ENCODE assay signal across 8 mouse cellular contexts in the genomic region with DNA sequence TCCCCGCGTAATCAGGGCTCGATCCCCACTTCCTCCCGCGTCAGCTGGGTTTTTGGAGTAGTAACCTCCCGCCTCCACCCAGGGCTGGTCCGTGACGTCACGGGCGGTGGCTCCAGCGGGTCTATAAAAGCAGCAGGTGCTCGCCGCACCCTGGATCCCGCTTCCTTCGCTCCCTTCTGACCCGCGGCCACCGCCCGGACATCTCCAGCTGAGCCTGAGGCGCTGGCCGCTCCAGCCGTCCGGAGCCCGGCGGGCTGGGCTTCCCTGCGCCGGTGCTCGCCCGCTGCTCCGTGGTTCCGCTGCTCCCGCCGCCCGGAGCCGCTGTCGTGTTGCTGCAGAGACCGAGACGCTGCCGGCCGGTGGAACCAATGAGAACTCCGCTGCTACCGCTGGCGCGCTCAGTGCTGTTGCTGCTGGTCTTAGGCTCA. TPM values are rescaled to one million over a fixed set of nuclear protein-coding genes. Genes with fewer than 3 reads are reported as not detected.
DNase-seq lines count a peak whose midpoint lies in the region; ATAC-seq and TF ChIP-seq lines count a peak whose summit lies in the region.

A gene (plus strand): TSS at position 154 of the 428 bp plus-strand sequence.

- WGBS in forebrain, postnatal 0 days = under 1% methylated on average over 44 of the region's 44 CpGs
- WGBS in hindbrain, embryonic 13.5 days = 0% methylated on average over 44 of the region's 44 CpGs
- 2% methylated on average over 44 of the region's 44 CpGs for WGBS in lung, postnatal 0 days

- peaks cover 40% of the 10 kb centered on the region for H3K27me3 ChIP-seq in E14TG2a.4 (ENCODE audit: insufficient read depth, low read length)
- peaks cover 18% of the 10 kb centered on the region for H3K27me3 ChIP-seq in forebrain, postnatal 0 days (ENCODE audit: insufficient read depth, low read length)
- H3K27me3 ChIP-seq in hindbrain, embryonic 13.5 days = peaks cover 32% of the 10 kb centered on the region
- no peaks in the 10 kb centered on the region for H3K27me3 ChIP-seq in lung, postnatal 0 days (replicated peaks; ENCODE audit: insufficient read depth, low read length)

- peak; percentile 92 for ATAC-seq in forebrain, postnatal 0 days
- ATAC-seq in hindbrain, embryonic 13.5 days (ENCODE audit: low FRiP score) = peak; percentile 90
- ATAC-seq in lung, postnatal 0 days = peak; percentile 88

- H3K4me1 ChIP-seq in E14TG2a.4 (replicated peaks; ENCODE audit: low read depth, low read length) = peaks cover 5% of the 10 kb centered on the region
- no peaks in the 10 kb centered on the region for H3K4me1 ChIP-seq in forebrain, postnatal 0 days (ENCODE audit: insufficient read depth)
- H3K4me1 ChIP-seq in hindbrain, embryonic 13.5 days (replicated peaks) = peaks cover 8% of the 10 kb centered on the region
- no peaks in the 10 kb centered on the region for H3K4me1 ChIP-seq in lung, postnatal 0 days (ENCODE audit: insufficient read depth, low read depth, low read length)

- DNase-seq in brain, adult 2 months (ENCODE audit: low read depth, low spot score) = peak; percentile 59
- DNase-seq in forebrain, postnatal 0 days = peak; percentile 57
- DNase-seq in layer of hippocampus, postnatal 14 days (ENCODE audit: low spot score in 2 of 2) = peak; percentile 8 to 27
- peak; percentile 68 for DNase-seq in lung, postnatal 0 days (ENCODE audit: low spot score)
- DNase-seq in ovary, postnatal 14 days (ENCODE audit: low spot score) = peak; percentile 13
- peak; percentile 46 for DNase-seq in urinary bladder, adult 2 months (ENCODE audit: low spot score)

- H3K9ac ChIP-seq in forebrain, postnatal 0 days = peak within 1 kb of the TSS; percentile 55
- peak within 1 kb of the TSS; percentile 69 for H3K9ac ChIP-seq in hindbrain, embryonic 13.5 days
- no peak within 1 kb of the TSS for H3K9ac ChIP-seq in lung, postnatal 0 days (replicated peaks; ENCODE audit: low read depth)

- no peak for TF ChIP-seq CTCF in E14TG2a.4 (conservative IDR thresholded peaks at IDR 0.05; ENCODE audit: low read length)
- TF ChIP-seq CTCF in forebrain, postnatal 0 days (IDR thresholded peaks at IDR 0.05; ENCODE audit: low read depth) = peak; percentile 33; the same call in 1 of the 2 replicates
- TF ChIP-seq CTCF in lung, postnatal 0 days (IDR thresholded peaks at IDR 0.05) = peak; percentile 48

- peak within 1 kb of the TSS; percentile 71 for H3K4me3 ChIP-seq in E14TG2a.4 (replicated peaks; ENCODE audit: low read length)
- H3K4me3 ChIP-seq in forebrain, postnatal 0 days (ENCODE audit: low read depth, low read length) = peak within 1 kb of the TSS; percentile 55
- H3K4me3 ChIP-seq in hindbrain, embryonic 13.5 days = peak within 1 kb of the TSS; percentile 62
- H3K4me3 ChIP-seq in lung, postnatal 0 days (ENCODE audit: low read depth, low read length) = peak within 1 kb of the TSS; percentile 45

- H3K9me3 ChIP-seq in E14TG2a.4 (ENCODE audit: low read length) = no peaks in the 10 kb centered on the region
- H3K9me3 ChIP-seq in forebrain, postnatal 0 days (ENCODE audit: low read length) = no peaks in the 10 kb centered on the region
- H3K9me3 ChIP-seq in hindbrain, embryonic 13.5 days = no peaks in the 10 kb centered on the region
- H3K9me3 ChIP-seq in lung, postnatal 0 days (ENCODE audit: low read length) = no peaks in the 10 kb centered on the region

- H3K27ac ChIP-seq in forebrain, postnatal 0 days (ENCODE audit: low read depth, low read length) = no peak within 1 kb of the TSS
- no peak within 1 kb of the TSS for H3K27ac ChIP-seq in hindbrain, embryonic 13.5 days
- no peak within 1 kb of the TSS for H3K27ac ChIP-seq in lung, postnatal 0 days (ENCODE audit: low read length)

- H3K4me2 ChIP-seq in forebrain, postnatal 0 days (ENCODE audit: low read depth) = peak within 1 kb of the TSS; percentile 94
- peak within 1 kb of the TSS; percentile 88 for H3K4me2 ChIP-seq in hindbrain, embryonic 13.5 days
- peak within 1 kb of the TSS; percentile 69 for H3K4me2 ChIP-seq in lung, postnatal 0 days (replicated peaks; ENCODE audit: low read depth, low read length)

- no peak for TF ChIP-seq EP300 in lung, postnatal 0 days (IDR thresholded peaks at IDR 0.05)

- H3K36me3 ChIP-seq in E14TG2a.4 (ENCODE audit: insufficient read depth, low read length) = no peaks in the 10 kb centered on the region
- H3K36me3 ChIP-seq in forebrain, postnatal 0 days (ENCODE audit: insufficient read depth) = no peaks in the 10 kb centered on the region
- H3K36me3 ChIP-seq in hindbrain, embryonic 13.5 days = no peaks in the 10 kb centered on the region
- no peaks in the 10 kb centered on the region for H3K36me3 ChIP-seq in lung, postnatal 0 days (ENCODE audit: insufficient read depth, low read length)

RNA-seq across cellular contexts. Expression of the gene that starts here (rescaled TPM):
- total RNA-seq in forebrain, postnatal 0 days (2014; rRNA removed) = 0.23 TPM in 1 of 2 replicates, not detected in the other
- 0.23 and 0.54 TPM in 2 replicates for polyA plus RNA-seq in forebrain, postnatal 0 days (2015; fragmentation: Nextera tagmentation; extraction: Ambion mirVana)
- polyA plus RNA-seq in hindbrain, embryonic 13.5 days (2015; fragmentation: Nextera tagmentation; extraction: Ambion mirVana) = 0.18 and 0.38 TPM in 2 replicates
- total RNA-seq in layer of hippocampus, postnatal 14 days (2021) = under 1 TPM in 1 of 2 experiments, not detected in 1; 0.37 TPM
- polyA plus RNA-seq in lung, postnatal 0 days (2015; fragmentation: Nextera tagmentation; extraction: Ambion mirVana) = 13.1 and 13.7 TPM in 2 replicates
- polyA plus RNA-seq in urinary bladder, adult 2 months (2012; rRNA removed) = 1.3 and 2.3 TPM in 2 replicates

Comparison
In these comparisons a context has a peak if more than half of its experiments do, and no peak if none do; other contexts are left out.
1. Peak in DNase-seq, ATAC-seq, H3K4me3 ChIP-seq, H3K9ac ChIP-seq and H3K4me2 ChIP-seq in forebrain, postnatal 0 days; RNA of the gene not detected or under 1 TPM.
2. Peak in ATAC-seq, H3K4me3 ChIP-seq, H3K9ac ChIP-seq and H3K4me2 ChIP-seq in hindbrain, embryonic 13.5 days; RNA of the gene not detected or under 1 TPM.
3. Peak in DNase-seq in layer of hippocampus, postnatal 14 days; RNA of the gene not detected or under 1 TPM.
4. DNase-seq: peak in every context shown above with its lines; median percentile 68 in lung, postnatal 0 days; 59 in brain, adult 2 months; 57 in forebrain, postnatal 0 days; 46 in urinary bladder, adult 2 months; 18 in layer of hippocampus, postnatal 14 days; 13 in ovary, postnatal 14 days.